Mouse (Mus musculus) frontal cortex, postnatal 25 days (tissue): ENCODE results near the gene Zswim4.
A peak's percentile ranks its signal among the peaks of the same experiment; 100 is the strongest.

Experiments
- DNase-seq, 2 experiments: peaks; one replicate each; pipeline ENCODE4 v3.0.0; 2022; ENCODE audit warnings: low spot score in 2 of 2

The Zswim4 gene

GRCm38 (mm10) chr8:84223322-84224029, 13.4 kb downstream of the Zswim4 start:
- DNase-seq, result no peak

GRCm38 (mm10) chr8:84222566-84223165, 14.2 kb downstream of the Zswim4 start:
- no peak for DNase-seq

- DNase-seq, result no peak
These were observed 16.8 kb downstream of the Zswim4 start for GRCm38 (mm10) chr8:84220105-84220504.

- DNase-seq, result no peak
These were observed 18.7 kb downstream of the Zswim4 start for GRCm38 (mm10) chr8:84218143-84218542.

GRCm38 (mm10) chr8:84217206-84217605, 19.6 kb downstream of the Zswim4 start:
- DNase-seq, result no peak

- no peak for DNase-seq
These were observed 23.6 kb downstream of the Zswim4 start for GRCm38 (mm10) chr8:84213277-84213676.

GRCm38 (mm10) chr8:84211881-84212563, 24.8 kb downstream of the Zswim4 start:
- no peak for DNase-seq

GRCm38 (mm10) chr8:84211202-84211601, 25.7 kb downstream of the Zswim4 start:
- DNase-seq, result no peak

- peak; percentile 80 for DNase-seq
These were observed 26.6 kb downstream of the Zswim4 start for GRCm38 (mm10) chr8:84210167-84210791.

GRCm38 (mm10) chr8:84208381-84209380, 28.2 kb downstream of the Zswim4 start:
- no peak for DNase-seq

- DNase-seq, result no peak
These were observed 29.0 kb downstream of the Zswim4 start for GRCm38 (mm10) chr8:84207811-84208210.

- DNase-seq, result no peak
These were observed 30.2 kb downstream of the Zswim4 start for GRCm38 (mm10) chr8:84206666-84207065.

GRCm38 (mm10) chr8:84205073-84205472, 31.8 kb downstream of the Zswim4 start:
- DNase-seq, result no peak

GRCm38 (mm10) chr8:84203975-84204772, 32.7 kb downstream of the Zswim4 start:
- DNase-seq, result no peak

- DNase-seq, result peak in 1 of 2 experiments; percentile 63
These were observed 33.6 kb downstream of the Zswim4 start for GRCm38 (mm10) chr8:84202938-84203917.

GRCm38 (mm10) chr8:84202466-84202865, 34.4 kb downstream of the Zswim4 start:
- no peak for DNase-seq

GRCm38 (mm10) chr8:84201545-84202245, 35.2 kb downstream of the Zswim4 start:
- DNase-seq, result peak in 1 of 2 experiments; percentile 35
